Mouse (Mus musculus) heart, adult 18-20 months (tissue): Measurements from ENCODE around the gene Hdac7. TPM values are rescaled to one million over a fixed set of nuclear protein-coding genes. Genes with fewer than 3 reads are reported as not detected.

ENCODE experiments used
- DNase-seq, 2 experiments: peaks; one replicate each; pipeline ENCODE4 v3.0.0; 2021 to 2022; ENCODE audit warnings: mixed read lengths in 1 of 2
- total RNA-seq, 2 experiments: library from RNA; stranded (reverse); gene quantifications; 2 replicates each; pipeline ENCODE4 v1.2.3; 2021

Hdac7 gene
- total RNA-seq, 2 experiments from 2014 or later: 19.3 to 26.3 TPM

GRCm38 (mm10) chr15:97854551-97854950, 10.2 kb upstream of the Hdac7 start:
- DNase-seq: no peak

DNA sequence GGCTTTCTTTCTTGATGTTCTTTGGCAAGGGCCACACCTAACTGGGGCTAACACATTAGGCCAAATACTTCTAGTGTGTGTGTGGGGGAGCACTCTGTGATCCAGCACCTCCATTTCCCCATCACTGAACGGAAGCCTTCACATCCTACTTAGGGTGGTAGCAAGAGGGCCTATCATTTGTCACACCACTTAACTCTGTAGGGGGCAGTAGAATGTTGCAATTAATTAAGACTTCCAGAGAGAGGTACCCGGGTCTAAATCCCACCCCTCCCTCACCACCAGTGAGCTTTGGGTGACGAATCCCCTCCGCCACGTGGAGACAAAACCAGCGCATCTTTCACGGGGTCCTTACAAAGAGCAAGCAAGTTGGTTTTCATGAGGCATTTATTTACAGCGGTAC, 9.8 kb upstream of the Hdac7 start:
- no peak for DNase-seq

- DNase-seq: no peak
These were observed 8.0 kb upstream of the Hdac7 start for GRCm38 (mm10) chr15:97852291-97852690.

DNA sequence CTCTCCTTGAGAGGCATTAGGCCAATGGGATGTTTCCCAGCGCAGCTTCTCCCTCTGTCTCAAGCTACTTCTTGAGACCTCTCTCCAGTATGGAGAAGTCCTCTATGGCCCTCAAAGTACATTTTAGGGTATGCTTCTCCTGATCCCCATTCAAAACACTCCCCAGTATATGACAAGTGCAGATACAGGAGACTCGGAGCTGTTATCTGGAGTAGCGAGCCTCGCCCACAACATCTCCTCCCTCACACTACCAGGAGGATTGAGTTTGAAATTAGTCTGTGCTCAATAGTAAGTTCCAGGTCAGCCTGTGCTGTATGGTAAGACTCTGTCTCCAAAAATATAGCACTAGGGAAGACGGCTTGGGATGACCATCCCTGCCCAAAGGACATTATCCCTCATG, 6.7 kb upstream of the Hdac7 start:
- DNase-seq: no peak

- peak; percentile 33 to 53 for DNase-seq
These were observed 6.1 kb upstream of the Hdac7 start for GRCm38 (mm10) chr15:97850441-97850840.

- peak; percentile 91 to 94 for DNase-seq
These were observed 5.0 kb upstream of the Hdac7 start for GRCm38 (mm10) chr15:97849116-97849911.

DNA sequence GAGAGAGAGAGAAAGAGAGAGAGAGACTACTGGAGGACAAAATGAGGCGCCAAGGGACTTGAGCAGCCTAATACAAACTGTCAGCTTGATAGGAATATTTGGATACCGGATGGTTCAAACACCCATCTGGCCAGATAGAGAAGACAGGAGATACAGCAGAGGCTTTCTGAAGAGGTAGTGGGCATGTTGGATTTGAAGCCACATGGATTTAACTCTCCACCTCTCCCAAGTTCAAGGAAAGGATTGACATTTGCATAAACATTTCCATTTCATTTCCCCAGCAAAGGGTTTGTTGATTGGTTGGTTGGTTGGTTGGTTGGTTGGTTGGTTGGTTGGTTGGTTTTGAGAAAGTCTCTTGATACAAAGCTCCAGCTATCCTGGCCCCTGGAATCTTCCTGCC, 3.6 kb upstream of the Hdac7 start:
- no peak for DNase-seq

DNA sequence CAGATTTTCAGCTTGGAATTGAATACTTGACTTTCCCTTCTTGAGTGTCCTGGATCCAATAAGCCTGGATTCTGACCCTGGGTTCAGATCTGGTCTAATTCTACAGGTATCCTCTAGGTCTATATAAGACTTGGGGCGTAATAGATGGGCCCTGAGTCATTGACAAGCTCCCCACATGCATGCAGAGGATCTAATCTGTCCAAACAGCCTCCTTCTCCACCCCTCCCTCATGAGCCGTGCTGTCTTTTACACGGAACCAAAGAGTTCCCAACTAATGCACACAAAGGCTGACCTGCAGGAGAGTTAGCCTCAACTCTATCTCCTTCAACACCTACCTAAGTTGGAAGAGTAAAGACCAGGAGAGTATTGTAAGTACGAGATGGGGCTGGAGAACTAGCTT, 3.0 kb upstream of the Hdac7 start:
- no peak for DNase-seq

- no peak for DNase-seq
These were observed 2.0 kb upstream of the Hdac7 start for GRCm38 (mm10) chr15:97846121-97846882.

GRCm38 (mm10) chr15:97843247-97843651, 1.1 kb downstream of the Hdac7 start:
- no peak for DNase-seq

DNA sequence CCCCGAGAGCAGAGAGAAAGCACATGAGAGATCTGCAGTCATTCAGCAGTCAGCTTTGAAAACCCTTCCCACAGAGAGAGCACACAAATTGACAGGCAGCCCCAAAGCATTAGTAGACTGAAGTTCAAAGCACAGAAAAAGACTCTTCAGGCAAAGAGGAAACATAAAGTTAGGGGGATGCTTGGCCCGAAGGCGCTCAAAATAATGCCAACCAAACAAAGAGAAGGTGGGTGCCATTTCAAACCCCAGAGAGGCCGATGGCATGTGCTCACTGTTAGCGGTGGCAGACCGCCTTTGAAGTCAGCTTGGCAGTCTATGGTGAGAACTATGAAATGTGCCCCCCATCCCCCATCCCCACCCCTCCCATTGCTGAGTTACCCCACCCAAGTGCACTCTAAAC, 2.2 kb downstream of the Hdac7 start:
- no peak for DNase-seq

DNA sequence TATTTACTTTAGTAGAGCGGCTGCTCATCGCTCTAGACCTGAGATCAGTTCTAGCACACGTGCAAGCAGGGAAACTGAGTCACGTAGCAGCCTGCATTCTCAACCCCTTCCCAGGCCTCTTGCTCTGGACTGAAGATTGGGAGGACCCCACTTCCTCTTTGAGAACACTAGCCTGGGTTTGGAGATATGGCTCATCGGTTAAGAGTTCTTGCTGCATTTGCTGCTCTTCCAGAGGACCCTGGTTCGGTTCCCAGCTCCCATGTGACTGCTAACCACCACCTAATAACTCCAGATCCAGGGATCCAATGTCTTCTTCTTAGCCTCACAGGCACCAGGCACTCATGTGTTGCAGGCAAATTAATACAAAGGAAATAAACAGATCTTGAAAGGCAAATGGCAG, 2.9 kb downstream of the Hdac7 start:
- no peak for DNase-seq

DNA sequence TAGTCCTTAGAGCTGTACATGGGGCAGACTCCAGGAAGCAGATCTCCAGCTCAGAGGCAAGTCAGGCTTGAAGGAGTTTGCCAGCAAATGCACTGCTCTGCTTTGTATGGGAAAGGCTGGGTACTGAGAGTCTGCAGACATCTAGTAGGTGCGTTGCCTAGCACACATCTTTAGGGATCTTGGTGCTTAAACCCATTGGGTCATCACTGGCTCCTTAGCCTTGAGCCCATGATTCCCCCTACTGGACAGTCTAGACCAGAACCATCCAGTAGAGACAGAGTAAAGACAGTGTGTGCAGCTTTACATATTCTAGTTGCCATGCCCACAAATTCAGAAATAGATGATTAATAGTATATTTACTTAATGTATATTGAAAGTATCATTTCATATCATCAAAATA, 3.5 kb downstream of the Hdac7 start:
- DNase-seq: peak in 1 of 2 experiments; percentile 38

GRCm38 (mm10) chr15:97839991-97840455, 4.3 kb downstream of the Hdac7 start:
- DNase-seq: peak; percentile 88 to 93

GRCm38 (mm10) chr15:97839473-97839872, 4.8 kb downstream of the Hdac7 start:
- no peak for DNase-seq

- DNase-seq: no peak
These were observed 5.3 kb downstream of the Hdac7 start for GRCm38 (mm10) chr15:97839012-97839411.

GRCm38 (mm10) chr15:97838395-97838794, 5.9 kb downstream of the Hdac7 start:
- DNase-seq: peak; percentile 61 to 63

- peak; percentile 60 to 72 for DNase-seq
These were observed 6.7 kb downstream of the Hdac7 start for GRCm38 (mm10) chr15:97837491-97838061.

DNA sequence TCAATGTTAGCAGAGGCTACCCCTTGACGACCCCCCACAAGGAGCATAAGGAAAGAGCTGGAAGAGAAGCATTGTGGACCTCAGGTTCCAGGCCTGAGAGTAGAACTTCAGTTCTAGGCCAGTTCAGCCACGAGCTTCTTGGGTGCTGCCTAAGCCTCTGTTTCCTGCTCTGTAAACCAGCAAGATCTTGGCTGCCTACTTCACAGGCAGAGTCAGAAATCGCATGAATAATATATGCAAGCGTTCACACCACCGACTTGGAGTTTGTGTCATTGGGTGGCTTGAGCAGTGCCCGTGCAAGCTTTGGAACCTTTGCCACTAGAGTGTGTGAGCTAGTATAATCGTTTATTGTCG, 7.4 kb downstream of the Hdac7 start:
- DNase-seq: no peak

DNA sequence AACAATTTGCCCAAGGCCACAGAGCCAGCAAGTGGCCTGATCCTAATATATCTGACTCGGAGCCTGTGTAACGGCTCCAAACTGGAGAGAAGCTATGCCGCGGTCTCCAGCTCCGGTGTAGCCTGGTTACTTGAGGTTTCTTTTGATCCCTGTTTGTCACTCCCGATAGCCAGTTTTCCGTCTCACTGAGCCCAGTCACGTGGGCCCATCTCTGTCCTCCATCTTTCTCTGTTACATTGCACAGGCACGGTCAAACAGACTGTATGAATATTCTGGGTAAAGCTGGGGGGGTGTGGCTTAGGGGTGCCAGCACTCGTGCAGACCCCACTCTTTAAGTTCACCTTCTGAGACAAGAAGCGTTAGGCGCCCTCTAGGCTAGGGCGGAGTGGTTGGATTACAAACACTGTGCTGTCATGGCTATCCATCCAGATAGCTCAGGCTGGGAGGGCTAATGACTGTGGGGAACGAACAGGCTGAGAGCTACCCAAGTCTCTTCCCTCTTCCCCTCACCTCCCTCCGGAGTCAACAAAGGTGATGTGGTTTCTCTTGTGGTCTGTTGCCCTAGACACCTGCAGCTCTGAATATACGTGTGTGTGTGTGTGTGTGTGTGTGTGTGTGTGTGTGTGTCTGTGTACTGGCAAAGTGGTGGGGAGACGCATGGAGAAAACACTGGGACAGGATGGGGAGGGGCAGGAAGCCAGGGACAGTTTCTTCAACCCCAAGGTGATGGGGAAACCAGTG, 8.0 kb downstream of the Hdac7 start:
- no peak for DNase-seq

DNA sequence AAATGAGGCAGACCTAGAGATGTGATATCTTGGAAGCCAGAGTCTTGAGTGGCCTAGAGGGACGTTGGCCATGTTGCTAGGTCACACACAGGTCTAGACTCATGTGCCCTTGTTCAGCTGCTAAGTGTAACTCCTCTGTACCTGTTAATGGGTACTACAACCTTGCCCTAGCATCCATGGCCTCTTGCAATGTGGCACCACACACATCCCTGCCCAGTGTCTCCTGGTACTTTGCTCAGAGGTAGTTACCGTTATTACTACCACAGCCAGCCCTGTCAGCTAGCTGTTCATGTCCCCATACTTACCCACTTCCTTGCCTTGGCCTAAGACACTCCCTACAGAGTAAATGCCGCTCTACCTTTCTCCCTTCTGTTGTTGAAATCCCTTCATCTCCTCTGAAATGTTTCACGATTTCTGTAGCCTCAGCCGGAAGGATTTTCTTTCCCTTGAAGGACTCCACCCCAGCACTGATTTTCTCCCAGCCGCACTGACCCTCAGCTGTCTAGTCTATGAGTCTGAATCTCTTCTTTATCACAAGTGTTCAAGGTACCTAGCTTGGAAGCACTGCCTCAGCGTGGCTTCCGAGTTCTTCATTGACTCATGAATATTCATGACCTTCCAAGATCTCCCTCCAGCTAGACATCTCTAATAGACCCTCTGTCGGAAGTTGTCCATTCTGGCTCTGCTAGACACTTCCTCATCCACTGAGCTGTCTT, 11.4 kb downstream of the Hdac7 start:
- DNase-seq: no peak
